Mouse (Mus musculus) urinary bladder, postnatal 25 days (tissue): ENCODE measurements around the gene Ogfr.

Experiments
- DNase-seq: peaks from one replicate; pipeline ENCODE4 v3.0.0; 2022; ENCODE audit warnings: low spot score

The Ogfr gene

DNA sequence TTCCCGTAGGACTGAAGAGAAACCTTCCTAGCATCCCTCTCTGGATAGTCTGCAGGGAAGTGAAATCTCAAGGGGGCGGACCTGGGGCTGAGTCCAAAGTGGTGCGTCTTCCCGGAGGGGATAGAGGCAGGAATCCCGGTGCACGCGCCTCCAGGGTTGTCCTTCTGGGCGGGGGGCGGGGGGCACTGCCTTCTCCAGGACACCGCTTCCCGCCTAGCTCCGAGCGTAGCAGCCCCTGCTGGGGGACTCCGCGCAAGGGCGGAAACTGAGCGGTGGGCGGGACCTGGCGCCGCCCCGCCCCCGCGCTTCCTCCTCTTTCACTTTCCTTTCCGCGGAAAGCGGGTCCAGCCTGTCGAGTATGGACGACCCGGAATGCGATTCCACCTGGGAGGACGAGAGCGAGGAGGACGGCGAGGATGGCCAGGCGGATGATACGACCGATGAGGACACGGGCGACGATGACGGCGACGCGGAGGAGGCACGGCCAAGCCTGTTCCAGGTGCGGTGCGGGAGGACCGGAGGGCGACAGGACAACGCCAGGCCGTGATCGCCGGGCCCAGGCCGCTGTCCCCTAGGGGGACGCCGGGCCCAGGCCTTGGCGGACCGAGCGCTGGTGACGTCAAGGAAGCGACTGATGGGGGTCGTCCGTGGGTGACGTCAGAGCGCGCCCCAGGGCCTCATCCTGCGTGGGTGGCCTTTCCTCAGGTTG, at the start of gene Ogfr:
Gene Ogfr, plus strand, starts transcription at position 123 of the 709 bp plus-strand sequence.
- peak; percentile 75 for DNase-seq

DNA sequence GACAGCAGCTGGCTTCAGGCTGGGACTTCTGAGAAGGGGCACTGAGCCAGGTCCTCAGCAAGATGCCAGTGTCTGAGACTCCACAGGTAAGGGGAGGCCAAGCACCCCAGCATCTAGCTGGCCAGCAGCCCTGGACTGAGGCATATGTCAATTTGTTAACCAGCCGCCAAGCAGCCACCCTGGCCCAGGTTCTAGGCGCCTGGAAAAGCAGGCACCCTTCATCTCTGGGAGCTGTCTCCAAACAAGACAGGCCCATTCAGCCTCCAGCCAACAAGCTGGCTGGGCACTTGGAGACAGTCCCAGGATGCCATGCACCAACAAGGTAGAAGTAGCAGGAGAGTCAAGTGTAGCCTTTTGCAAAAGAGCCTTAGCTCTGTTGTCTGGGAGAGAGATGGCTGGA, 45.4 kb upstream of the Ogfr start:
- no peak for DNase-seq

DNA sequence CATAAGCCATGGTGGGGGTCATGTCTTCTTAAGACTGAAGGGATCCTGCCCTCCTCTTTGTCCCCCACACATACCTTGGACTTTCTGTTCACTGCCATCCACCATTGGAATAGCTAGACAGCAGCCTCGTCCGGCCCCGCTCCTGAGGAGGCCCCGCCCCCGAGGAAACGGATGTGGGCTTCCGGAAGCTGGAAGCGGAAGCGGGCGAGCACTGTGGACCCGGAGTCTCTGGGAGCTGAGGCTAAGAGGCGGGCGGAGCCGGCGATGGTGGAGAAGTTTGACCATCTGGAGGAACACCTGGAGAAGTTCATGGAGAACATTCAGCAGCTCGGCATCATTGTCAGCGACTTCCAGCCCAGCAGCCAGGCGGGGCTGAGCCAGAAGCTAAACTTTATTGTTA, 44.0 kb upstream of the Ogfr start:
- DNase-seq = no peak

DNA sequence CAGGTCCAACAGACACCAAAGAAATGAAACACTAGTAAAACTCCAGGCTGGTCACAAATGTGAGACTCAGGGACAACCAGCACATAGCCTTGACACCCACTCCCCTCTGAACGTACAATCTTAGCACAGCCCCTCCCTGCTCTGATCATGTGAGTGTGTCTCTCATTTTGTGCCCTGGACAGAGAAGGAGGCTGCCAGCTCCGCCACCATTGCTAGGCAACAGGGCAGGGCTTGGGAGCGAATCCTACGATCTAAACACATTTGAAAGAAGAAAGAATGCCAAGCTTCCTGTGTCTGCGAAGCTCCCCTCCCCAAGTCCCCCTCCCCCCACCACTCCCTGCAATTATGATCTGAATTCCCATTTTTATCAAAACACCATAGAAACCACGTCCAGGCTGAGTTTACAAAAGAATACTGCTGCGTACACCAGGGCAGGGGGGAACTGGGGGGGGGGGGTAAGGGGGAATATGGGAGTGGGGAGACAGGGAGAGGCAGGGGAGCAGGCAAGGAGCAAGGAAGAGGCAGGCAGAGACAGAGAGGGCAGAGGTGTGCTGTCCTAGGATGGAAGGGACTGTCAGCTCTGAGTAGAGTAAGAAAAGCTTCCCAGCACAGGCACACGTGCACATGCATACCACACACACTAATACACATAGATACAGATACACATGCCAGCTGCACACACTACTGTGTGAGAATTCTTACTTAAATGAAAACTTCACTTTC, 41.5 kb upstream of the Ogfr start:
- DNase-seq = no peak

DNA sequence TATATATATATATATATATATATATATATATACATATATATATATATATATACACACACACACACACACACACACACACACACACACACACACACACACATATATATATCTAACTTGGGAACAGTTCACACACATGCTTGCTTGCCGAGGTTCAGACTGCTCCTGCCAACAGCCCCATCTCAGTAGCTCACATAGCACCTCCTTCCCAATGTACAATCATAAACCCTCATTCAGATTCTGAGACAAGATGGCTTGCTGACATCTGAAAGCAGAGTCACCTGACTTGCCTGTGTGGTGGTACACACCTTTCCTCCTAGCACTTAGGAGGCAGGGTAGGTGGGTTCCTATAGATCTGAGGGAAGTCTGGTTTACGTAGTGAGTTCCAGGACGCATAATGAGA, 36.7 kb upstream of the Ogfr start:
- no peak for DNase-seq

DNA sequence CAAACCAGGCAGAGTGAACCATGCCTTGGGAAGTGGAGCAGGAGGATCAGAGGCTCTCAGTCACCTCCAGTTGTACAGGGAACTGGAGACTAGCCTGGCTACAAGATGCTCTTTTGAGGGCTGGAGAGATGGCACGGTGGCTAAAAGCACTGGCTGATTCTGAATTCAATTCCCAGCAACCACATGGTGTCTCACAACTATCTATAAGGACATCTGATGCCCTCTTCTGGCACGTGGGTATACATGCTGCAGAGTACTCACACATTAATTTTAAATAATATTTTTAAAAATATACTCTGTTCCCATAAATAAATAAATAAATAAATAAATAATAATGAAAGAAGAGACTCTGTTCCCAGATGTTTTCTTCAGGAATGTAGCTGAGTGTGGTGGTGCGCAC, 33.8 kb upstream of the Ogfr start:
- DNase-seq = no peak

DNA sequence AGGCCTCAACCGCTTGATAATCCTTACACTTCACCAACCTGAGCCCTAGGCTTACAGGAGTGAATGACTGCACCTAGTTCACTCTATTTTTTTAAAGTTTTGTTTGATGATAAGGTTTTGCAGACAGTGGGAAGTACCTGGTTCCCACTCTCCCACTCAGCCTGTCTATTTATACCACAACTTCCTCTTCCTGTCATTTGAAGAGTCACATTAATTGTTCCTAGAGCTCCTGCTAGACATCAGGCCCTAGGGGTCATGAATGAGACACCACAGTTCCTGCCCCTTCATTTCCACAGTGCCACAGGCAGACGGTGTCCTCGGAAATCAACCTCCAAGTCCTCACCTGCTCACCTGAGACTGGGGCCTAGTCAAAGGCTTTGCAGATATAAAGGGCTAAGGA, 32.6 kb upstream of the Ogfr start:
- DNase-seq = no peak

DNA sequence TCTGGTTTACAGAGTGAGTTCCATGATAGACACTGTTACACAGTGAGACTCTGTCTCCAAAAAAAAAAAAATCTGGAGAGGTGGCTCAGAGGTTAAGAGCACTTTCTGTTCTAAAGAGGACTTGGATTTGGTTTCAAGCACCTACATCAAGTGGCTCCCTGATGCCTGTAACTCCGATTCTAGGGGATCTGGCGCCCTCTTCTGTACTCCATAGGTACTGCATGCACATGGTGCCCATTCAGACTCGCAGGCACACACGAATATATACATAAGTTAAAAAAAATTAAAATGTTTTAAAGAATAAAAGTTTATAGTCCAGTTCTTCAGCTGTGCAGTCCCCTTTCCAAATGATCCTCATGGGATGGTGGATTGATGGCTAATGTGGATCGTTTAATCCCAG, 28.8 kb upstream of the Ogfr start:
- DNase-seq = no peak

DNA sequence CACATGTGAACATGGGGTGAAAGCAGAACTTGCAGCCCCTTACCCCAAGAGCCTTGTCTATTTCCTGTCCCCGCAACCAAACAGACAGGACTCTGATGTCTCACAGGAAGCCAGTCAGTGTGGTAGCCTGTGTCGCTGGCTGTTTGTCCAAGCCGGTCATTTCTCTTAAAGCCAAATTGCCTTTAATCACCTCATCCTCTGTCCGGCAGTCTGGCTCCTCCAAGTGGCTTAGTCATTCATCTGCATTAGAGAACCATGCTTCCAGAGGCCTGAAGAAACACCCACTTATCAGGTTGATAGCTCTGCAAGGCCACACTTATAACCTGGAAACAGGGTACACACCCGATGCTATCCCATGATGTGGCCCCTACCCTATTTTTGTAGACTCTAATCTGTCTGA, 26.9 kb upstream of the Ogfr start:
- no peak for DNase-seq

DNA sequence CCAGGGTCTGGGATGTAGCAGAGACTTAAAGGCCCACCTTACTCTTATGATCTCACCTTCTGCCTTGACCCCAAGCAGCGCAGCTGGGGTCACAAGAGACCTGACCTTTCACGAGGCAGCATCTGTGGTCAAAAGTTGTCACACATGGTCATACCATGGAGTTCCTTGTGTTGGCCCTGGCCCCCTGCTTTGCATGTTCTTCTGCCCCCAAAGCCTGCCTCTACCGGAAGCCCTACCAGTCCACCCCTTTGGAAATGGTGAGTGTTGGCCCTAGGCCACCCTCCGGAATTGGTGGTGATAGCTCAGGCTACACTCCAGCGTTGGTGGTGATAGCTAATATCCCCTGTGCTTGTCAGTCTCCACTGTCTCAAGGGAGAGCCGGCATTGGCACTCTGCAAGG, 25.7 kb upstream of the Ogfr start:
- no peak for DNase-seq

DNA sequence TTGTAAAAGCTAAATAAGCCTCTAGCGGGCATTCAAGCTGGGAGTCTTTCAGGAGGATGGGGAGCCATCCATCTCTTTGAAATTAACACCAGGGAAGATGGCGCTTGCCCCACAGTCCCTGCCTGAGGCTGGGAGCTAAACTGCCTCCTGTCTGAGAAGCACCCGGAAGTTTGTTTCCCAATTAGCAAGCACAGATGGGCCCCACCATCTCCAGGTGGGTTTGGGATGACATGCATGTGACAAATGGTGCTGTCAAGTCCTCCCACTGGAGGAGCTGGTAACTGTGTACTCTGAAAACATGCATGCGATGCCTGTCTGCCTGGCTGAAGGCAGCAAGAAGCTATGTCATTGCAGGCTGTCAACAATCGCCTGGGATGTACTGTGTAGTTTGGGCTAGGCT, 25.2 kb upstream of the Ogfr start:
- no peak for DNase-seq

DNA sequence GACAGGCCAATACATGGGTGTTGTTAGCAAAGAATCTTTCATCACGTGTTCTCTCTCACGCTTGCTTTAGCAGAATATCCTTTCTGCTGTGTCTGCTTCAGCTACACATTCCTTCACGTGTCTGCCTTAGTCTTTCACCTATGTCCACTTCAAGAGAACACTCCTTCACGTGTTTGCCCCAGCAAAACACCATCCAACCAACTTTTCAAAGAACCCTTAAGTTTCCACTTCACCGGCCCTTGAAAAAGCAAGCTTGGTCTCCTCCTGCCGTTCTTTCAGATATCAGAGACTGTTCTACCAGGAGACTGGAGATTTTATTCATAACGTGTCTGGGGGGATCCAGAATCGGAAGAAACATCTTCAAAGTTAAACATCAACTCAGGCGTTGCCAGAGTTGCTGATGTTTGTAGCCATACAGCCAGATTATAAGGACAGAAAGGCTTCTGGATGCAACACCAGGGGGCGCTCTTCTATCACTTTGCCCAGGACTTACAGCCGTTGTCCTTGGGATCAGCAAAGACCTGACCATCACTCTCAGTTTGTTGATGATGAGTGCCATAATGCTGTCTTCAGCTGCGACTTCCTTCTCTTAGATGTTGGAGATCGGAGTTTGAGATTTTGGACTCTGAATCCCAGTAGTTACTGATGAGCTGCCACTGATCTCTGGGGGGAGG, 22.7 kb upstream of the Ogfr start:
- peak; percentile 54 for DNase-seq

DNA sequence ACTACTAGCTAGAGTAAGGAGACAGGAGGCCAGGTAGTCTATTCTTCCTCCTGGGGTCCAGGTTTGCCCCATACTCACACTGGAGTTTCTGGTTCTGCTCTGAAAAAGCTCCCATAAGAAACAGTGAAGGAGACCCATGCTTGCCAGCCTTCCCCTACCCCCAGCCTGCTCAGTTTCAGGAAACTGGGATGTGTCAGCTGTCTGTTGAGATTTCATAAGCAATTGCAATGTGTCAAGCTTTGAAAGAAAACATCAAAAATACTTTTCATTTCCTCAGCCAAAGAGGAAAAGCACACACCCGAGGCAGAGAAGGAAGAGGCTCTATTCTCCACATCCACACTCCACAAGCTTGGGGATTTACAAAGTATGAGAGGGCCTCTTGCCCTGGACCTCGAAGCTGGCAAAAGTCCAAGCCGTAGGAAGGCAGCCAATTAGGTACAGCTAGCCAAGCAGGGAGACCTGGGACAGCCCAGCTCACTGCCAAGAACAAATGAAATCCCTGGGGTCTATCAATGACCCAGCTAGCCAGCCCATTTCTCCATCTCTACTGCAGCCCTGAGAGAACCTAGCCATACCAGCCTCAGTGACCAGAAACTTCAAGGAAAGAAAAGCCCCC, 19.9 kb upstream of the Ogfr start:
- DNase-seq = no peak

DNA sequence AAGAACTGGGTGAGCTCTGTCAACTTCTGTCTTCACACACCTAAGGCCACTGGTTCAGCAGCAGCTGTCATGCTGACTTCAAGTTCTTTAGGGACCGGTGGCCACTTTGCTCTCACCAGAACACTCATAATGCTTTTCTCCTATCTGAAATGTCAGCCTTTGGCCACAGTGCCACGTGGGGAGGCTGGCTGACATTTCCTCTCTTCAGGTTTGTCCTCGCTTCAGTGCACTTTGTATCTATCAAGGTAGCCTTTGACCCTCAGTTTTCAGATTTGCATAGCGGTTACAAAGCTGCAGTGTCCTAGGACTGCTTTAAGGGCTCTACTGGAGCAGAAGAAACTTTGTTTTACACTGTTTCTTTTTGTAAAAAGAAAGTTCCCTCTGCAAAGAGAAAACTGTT, 12.6 kb upstream of the Ogfr start:
- DNase-seq = no peak

DNA sequence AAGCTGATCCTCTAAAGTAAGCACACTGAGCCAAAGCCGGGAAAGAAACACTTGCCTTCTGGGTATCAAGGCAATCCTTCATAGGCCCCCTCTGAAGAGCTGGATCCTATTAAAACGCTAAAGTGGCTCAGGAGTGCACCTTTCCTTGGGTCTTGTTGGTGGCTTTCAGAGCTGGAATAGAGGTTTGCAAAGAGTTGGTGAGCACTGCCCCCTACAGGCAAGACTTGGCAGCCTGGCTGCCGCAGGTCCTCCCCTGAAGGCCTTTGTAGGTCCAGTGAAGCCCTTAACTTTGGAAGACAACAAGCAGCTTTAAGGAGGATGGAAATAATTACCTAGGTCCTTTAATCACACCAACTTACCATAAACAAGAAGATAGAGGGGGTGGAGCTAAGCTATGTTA, 10.4 kb upstream of the Ogfr start:
- peak; percentile 71 for DNase-seq

DNA sequence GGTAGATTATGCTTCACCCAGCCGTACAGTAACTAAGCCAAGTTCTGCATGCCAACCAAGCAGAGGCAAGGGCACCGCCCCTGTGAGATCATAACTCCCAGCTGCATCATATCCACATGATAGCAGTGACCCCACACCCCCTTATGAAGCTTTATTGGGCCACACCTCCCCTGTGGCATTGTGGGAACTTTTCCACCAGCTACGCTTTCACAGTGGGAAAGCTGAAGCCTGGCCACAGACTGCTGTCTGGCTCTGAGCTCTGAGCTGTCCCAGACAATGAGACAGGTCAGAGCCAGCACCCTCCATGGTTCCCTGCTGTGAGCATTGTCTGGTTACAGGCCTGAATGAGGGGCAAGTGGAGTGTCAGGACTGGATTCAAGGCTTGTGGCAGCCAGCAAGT, 8.0 kb upstream of the Ogfr start, which contains the start of gene Mrgbp:
Gene Mrgbp, plus strand, starts transcription at position 303 of the 400 bp plus-strand sequence.
- DNase-seq = peak; percentile 17

DNA sequence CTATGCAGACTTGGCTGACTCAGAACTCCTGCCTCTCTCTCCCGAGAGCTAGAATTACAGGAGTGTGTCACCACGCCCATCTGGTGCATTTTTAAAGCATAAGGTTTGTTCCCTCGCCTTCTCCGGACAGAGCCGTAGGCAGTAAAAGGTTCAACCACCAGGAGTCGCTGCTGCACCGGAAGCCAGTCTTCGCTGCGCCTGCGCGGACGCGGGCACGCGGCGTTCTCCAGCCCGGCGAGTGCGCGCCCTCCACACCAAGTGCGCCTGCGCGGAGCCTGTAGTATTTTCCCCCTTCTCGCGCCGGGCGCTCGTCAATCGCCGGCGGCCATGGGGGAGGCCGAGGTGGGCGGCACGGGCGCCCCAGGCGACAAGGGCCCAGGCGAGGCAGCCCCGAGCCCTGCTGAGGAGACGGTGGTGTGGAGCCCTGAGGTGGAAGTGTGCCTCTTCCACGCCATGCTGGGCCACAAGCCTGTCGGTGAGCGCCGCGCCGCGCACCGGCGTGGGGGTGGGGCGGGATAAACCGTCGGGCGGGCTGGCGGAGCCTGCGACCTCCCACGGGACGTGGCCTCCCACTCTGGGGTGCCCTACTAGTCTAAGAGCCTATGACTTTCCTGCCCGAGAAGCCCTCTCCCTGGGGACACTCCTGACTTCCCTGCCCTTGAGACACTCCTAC, 6.4 kb upstream of the Ogfr start:
- DNase-seq = peak; percentile 100

DNA sequence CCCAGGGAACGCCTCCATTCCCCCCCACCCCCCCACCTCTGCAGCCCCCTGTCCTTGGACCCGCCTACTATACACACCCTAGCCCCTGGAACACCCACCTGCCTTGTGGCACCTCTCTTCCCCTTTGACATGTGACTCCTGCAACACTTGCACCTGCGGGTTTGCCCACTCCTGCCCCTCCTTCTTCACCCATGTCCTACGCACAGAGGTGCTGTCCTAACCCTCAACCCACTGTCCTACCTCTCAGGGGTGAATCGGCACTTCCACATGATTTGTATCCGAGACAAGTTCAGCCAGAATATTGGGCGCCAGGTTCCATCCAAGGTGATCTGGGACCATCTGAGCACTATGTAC, 5.9 kb upstream of the Ogfr start:
- no peak for DNase-seq

DNA sequence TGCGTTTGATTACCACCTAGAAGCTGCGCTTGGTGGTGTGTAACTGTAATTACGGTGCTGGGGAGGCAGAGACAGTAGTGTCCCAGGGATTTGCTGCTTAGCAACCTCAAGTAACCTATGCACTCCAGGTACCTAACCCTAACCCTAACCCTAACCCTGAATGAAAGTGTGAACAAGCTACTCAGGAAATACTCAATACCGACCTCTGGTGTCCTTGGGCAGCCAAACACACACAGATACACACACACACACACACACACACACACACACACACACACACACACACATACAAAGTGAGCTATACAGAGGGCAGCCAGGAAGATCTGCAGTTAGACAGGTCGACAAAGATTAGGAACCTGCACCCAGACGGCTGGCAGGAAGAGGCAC, 316 bp upstream of the Ogfr start:
- DNase-seq = no peak

DNA sequence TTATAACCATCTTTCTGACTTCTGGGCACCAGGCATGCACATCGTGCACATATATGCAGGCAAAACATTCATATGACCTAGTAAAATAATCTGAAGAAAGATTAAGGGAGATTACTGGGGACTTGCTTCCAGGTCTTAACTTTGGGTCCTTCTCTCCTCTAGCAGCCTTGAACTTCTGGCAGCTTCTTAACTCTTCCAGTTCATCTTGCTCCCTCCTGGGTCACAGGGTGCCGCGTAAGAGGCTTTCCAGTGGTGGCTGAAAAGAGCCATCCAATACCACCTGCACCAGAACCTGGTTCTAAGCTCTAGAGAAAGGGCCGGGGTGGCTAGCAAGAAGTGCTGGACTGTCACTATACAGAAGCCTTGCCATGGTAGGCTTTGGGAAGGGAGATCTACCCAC, 8.4 kb downstream of the Ogfr start, which contains the start of gene Col9a3:
Gene Col9a3, plus strand, starts transcription at position 301 of the 400 bp plus-strand sequence.
- DNase-seq = no peak

DNA sequence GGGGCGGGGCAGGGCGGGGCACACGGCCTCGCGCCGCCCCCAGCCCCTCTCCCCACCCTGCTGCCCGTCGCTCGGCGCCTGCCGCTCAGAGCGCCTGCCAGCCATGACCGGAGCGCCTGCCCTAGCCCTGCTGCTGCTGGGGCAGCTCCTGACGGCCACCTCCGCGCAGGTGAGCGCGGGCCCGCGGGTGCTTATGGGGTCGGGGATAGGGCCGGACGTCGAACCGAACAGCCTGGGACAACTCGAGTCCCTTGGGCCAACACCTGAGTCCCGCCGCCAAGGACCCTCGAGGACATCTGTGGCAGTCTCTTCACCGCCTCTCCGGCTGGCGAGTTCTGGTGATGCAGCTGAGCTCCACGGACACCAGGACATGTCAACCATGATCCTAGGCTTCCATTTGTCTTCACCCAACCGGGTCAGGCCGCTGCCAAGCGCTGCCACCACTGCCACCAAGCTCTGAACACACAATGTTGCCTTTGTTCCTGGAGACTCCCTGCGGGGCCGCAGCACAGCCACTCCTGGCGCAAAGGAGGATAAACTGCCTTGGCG, 9.2 kb downstream of the Ogfr start:
- no peak for DNase-seq

DNA sequence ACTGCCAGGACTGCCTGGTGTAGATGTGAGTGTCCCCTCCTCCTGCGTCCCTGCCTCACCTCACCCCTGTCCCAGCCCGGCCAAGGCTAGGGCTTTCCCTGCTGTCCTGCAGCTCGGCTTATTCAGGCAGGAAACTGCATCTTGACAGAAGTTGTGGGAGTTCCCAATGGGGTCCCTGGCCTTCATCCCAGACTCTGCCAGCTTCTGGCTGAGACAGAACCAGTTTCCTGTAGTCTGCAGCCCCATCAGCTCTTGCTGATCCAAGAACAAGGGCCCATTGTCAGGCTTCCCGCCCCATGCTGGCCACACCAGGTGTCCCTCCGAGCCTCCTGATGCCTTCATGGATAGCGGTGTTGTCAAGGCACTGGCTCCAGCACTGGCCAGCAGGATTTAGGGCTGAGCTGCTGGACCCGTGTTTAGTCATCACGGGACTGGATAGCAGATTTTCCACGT, 11.6 kb downstream of the Ogfr start:
- DNase-seq = no peak
